In genomic region chr10:77008109-77008561, GRCm38 (mm10) we compare ENCODE assay signal across 8 mouse cellular contexts. TPM values are rescaled to one million over a fixed set of nuclear protein-coding genes. Genes with fewer than 3 reads are reported as not detected.
DNase-seq lines count a peak whose midpoint lies in the region; ATAC-seq and TF ChIP-seq lines count a peak whose summit lies in the region.

No protein-coding gene starts in this region.

- no peak for TF ChIP-seq EP300 in ES-Bruce4 (IDR thresholded peaks at IDR 0.05; ENCODE audit: insufficient read depth, low read depth, low read length)
- no peak for TF ChIP-seq EP300 in heart, adult 2 months (IDR thresholded peaks at IDR 0.05; ENCODE audit: insufficient read depth, low read depth, low read length)

- TF ChIP-seq CTCF in ES-Bruce4 (IDR thresholded peaks at IDR 0.05; ENCODE audit: low read depth, low read length): no peak
- TF ChIP-seq CTCF in kidney, adult 2 months (conservative IDR thresholded peaks at IDR 0.05; ENCODE audit: insufficient read depth, insufficient read length, low read depth, low read length): no peak
- no peak for TF ChIP-seq CTCF in heart, adult 2 months (IDR thresholded peaks at IDR 0.05)

- H3K4me3 ChIP-seq in ES-Bruce4 (ENCODE audit: low read depth, low read length): peak overlapping the region; percentile 13; the same call in 1 of the 2 replicates
- H3K4me3 ChIP-seq in embryonic facial prominence, embryonic 11.5 days (ENCODE audit: low read depth, low read length): no peak overlapping the region
- no peak overlapping the region for H3K4me3 ChIP-seq in kidney, adult 2 months (ENCODE audit: insufficient read depth, low read depth, low read length)
- no peak overlapping the region for H3K4me3 ChIP-seq in limb, embryonic 15.5 days
- no peak overlapping the region for H3K4me3 ChIP-seq in stomach, embryonic 14.5 days (ENCODE audit: low read depth, low read length)
- H3K4me3 ChIP-seq in heart, adult 2 months: no peak overlapping the region

- TF ChIP-seq POLR2A in ES-Bruce4 (IDR thresholded peaks at IDR 0.05; ENCODE audit: insufficient read depth, low read length): no peak
- no peak for TF ChIP-seq POLR2A in kidney, adult 2 months (IDR thresholded peaks at IDR 0.05; ENCODE audit: low read depth, low read length)
- TF ChIP-seq POLR2A in heart, adult 2 months (IDR thresholded peaks at IDR 0.05; ENCODE audit: insufficient read depth, low read depth, low read length): no peak

- intact Hi-C loops in heart, adult 2 months (cut with DNase I): no loop called here

- H3K9me3 ChIP-seq in ES-Bruce4 (replicated peaks; ENCODE audit: control insufficient read depth, insufficient read depth, low read length, poor library complexity, severe bottlenecking): no peaks in the 10 kb centered on the region
- no peaks in the 10 kb centered on the region for H3K9me3 ChIP-seq in embryonic facial prominence, embryonic 11.5 days (replicated peaks; ENCODE audit: control insufficient read depth, low read length)
- no peaks in the 10 kb centered on the region for H3K9me3 ChIP-seq in limb, embryonic 15.5 days
- no peaks in the 10 kb centered on the region for H3K9me3 ChIP-seq in stomach, embryonic 14.5 days (ENCODE audit: control insufficient read depth, low read depth, low read length)

- ATAC-seq in embryonic facial prominence, embryonic 11.5 days (replicated peaks; ENCODE audit: insufficient number of reproducible peaks, low FRiP score, low TSS enrichment, low read depth): 0 out of 2 replicates have a peak, but pooled peaks have one; percentile 29
- no peak for ATAC-seq in limb, embryonic 15.5 days (ENCODE audit: insufficient number of reproducible peaks, low FRiP score, low TSS enrichment, low read depth)
- ATAC-seq in stomach, embryonic 14.5 days (ENCODE audit: insufficient number of reproducible peaks, insufficient read depth, low FRiP score, low read depth): peak; percentile 26; the same call in 1 of the 2 replicates

- H3K36me3 ChIP-seq in ES-Bruce4 (ENCODE audit: control insufficient read depth, insufficient read depth, low read length, poor library complexity, severe bottlenecking): no peaks in the 10 kb centered on the region
- no peaks in the 10 kb centered on the region for H3K36me3 ChIP-seq in embryonic facial prominence, embryonic 11.5 days (replicated peaks; ENCODE audit: control insufficient read depth, insufficient read depth, low read depth, low read length)
- no peaks in the 10 kb centered on the region for H3K36me3 ChIP-seq in kidney, adult 2 months (ENCODE audit: control insufficient read depth, insufficient read depth, low read length)
- no peaks in the 10 kb centered on the region for H3K36me3 ChIP-seq in limb, embryonic 15.5 days
- H3K36me3 ChIP-seq in stomach, embryonic 14.5 days (ENCODE audit: control insufficient read depth, insufficient read depth, low read length): no peaks in the 10 kb centered on the region
- no peaks in the 10 kb centered on the region for H3K36me3 ChIP-seq in heart, adult 2 months (ENCODE audit: control insufficient read depth, insufficient read depth, low read length)

- no peaks in the 10 kb centered on the region for H3K4me1 ChIP-seq in ES-Bruce4 (ENCODE audit: control insufficient read depth, insufficient read depth, low read length)
- 0 out of 2 replicates have a peak, but pooled peaks cover 5% of the 10 kb centered on the region for H3K4me1 ChIP-seq in embryonic facial prominence, embryonic 11.5 days (ENCODE audit: control insufficient read depth, insufficient read depth, low read length)
- peaks cover 31% of the 10 kb centered on the region; the same call in 1 of the 2 replicates for H3K4me1 ChIP-seq in kidney, adult 2 months (ENCODE audit: control insufficient read depth, insufficient read depth, low read length)
- H3K4me1 ChIP-seq in limb, embryonic 15.5 days: peaks cover 19% of the 10 kb centered on the region
- peaks cover 13% of the 10 kb centered on the region; the same call in 1 of the 2 replicates for H3K4me1 ChIP-seq in stomach, embryonic 14.5 days (ENCODE audit: control insufficient read depth, insufficient read depth, low read length)
- no peaks in the 10 kb centered on the region for H3K4me1 ChIP-seq in heart, adult 2 months (ENCODE audit: control insufficient read depth, insufficient read depth, low read length)

- no peaks in the 10 kb centered on the region for H3K79me2 ChIP-seq in heart, adult 2 months (replicated peaks; ENCODE audit: control insufficient read depth, insufficient read depth, low read length)

- H3K27me3 ChIP-seq in ES-Bruce4 (ENCODE audit: control insufficient read depth, insufficient read depth, low read length, poor library complexity, severe bottlenecking): no peaks in the 10 kb centered on the region
- H3K27me3 ChIP-seq in embryonic facial prominence, embryonic 11.5 days (ENCODE audit: control insufficient read depth, insufficient read depth, low read length): no peaks in the 10 kb centered on the region
- H3K27me3 ChIP-seq in kidney, adult 2 months (replicated peaks; ENCODE audit: control insufficient read depth, insufficient read depth, low read length): no peaks in the 10 kb centered on the region
- H3K27me3 ChIP-seq in limb, embryonic 15.5 days: no peaks in the 10 kb centered on the region
- H3K27me3 ChIP-seq in stomach, embryonic 14.5 days (ENCODE audit: control insufficient read depth, insufficient read depth, low read length): no peaks in the 10 kb centered on the region
- H3K27me3 ChIP-seq in heart, adult 2 months (ENCODE audit: control insufficient read depth, insufficient read depth, low read length): no peaks in the 10 kb centered on the region

- WGBS in embryonic facial prominence, embryonic 11.5 days: 17% methylated on average over 9 of the region's 9 CpGs
- WGBS in kidney, adult 2 months: 15% methylated on average over 9 of the region's 9 CpGs
- 15% methylated on average over 9 of the region's 9 CpGs for WGBS in limb, embryonic 15.5 days
- 22% methylated on average over 9 of the region's 9 CpGs for WGBS in stomach, embryonic 14.5 days
- 42% methylated on average over 9 of the region's 9 CpGs for WGBS in heart, adult 2 months

- peak overlapping the region; percentile 12; the same call in 1 of the 2 replicates for H3K9ac ChIP-seq in ES-Bruce4 (ENCODE audit: low read depth, poor library complexity, severe bottlenecking)
- H3K9ac ChIP-seq in embryonic facial prominence, embryonic 11.5 days (replicated peaks; ENCODE audit: low read length): peak overlapping the region; percentile 18; the same call in 1 of the 2 replicates
- H3K9ac ChIP-seq in limb, embryonic 15.5 days: no peak overlapping the region
- no peak overlapping the region for H3K9ac ChIP-seq in stomach, embryonic 14.5 days (replicated peaks; ENCODE audit: low read depth, low read length)
- H3K9ac ChIP-seq in heart, adult 2 months (ENCODE audit: low read depth, low read length): no peak overlapping the region

- H3K27ac ChIP-seq in ES-Bruce4 (ENCODE audit: insufficient read depth, low read length): no peak overlapping the region
- no peak overlapping the region for H3K27ac ChIP-seq in embryonic facial prominence, embryonic 11.5 days (replicated peaks; ENCODE audit: low read depth, low read length)
- H3K27ac ChIP-seq in kidney, adult 2 months (ENCODE audit: insufficient read depth, low read depth, low read length): peak overlapping the region; percentile 92
- H3K27ac ChIP-seq in limb, embryonic 15.5 days: peak overlapping the region; percentile 29; the same call in 1 of the 2 replicates
- H3K27ac ChIP-seq in stomach, embryonic 14.5 days (ENCODE audit: low read length): peak overlapping the region; percentile 29; the same call in 1 of the 2 replicates
- H3K27ac ChIP-seq in heart, adult 2 months: no peak overlapping the region

- peak; percentile 40 for DNase-seq in ZHBTc4 (ENCODE audit: low read depth, low spot score)
- DNase-seq in embryonic facial prominence, embryonic 11.5 days (ENCODE audit: low spot score): peak; percentile 25
- peak; percentile 78 for DNase-seq in kidney, adult 2 months
- DNase-seq in heart, adult 2 months: no peak
- no peak for DNase-seq in heart, adult 18-20 months

- no peak overlapping the region for H3K4me2 ChIP-seq in embryonic facial prominence, embryonic 11.5 days (ENCODE audit: low read depth, low read length)
- H3K4me2 ChIP-seq in limb, embryonic 15.5 days: no peak overlapping the region
- H3K4me2 ChIP-seq in stomach, embryonic 14.5 days (replicated peaks; ENCODE audit: low read depth, low read length): no peak overlapping the region

RNA-seq across cellular contexts. Expression of gene Slc19a1, which starts 23.9 kb away (rescaled TPM):
- 15.8 and 17.4 TPM in 2 replicates for polyA plus RNA-seq in ES-Bruce4 (2011; ENCODE audit: insufficient read depth, insufficient read length, low read depth, missing spikeins)
- 23.5 and 26.2 TPM in 2 replicates for polyA plus RNA-seq in embryonic facial prominence, embryonic 11.5 days (2014; fragmentation: Nextera tagmentation; extraction: Ambion mirVana)
- 245 and 351 TPM in 2 replicates for polyA plus RNA-seq in kidney, adult 2 months (2012; rRNA removed)
- 26.8 and 32.2 TPM in 2 replicates for polyA plus RNA-seq in limb, embryonic 15.5 days (2015; fragmentation: Nextera tagmentation; extraction: Ambion mirVana)
- polyA plus RNA-seq in stomach, embryonic 14.5 days (2014; fragmentation: Nextera tagmentation; extraction: Ambion mirVana): 30.2 and 35.4 TPM in 2 replicates
- total RNA-seq in heart, adult 2 months (2021): 1 to 10 TPM; 4.0 to 5.7 TPM
- polyA plus RNA-seq in heart, adult 2 months (2012; rRNA removed): 14.3 and 17.4 TPM in 2 replicates
- 1 to 10 TPM; 5.4 to 6.7 TPM for total RNA-seq in heart, adult 18-20 months (2021)

RNA-seq across cellular contexts. Expression of gene Pcbp3, which starts 46.4 kb away (rescaled TPM):
- polyA plus RNA-seq in ES-Bruce4 (2011; ENCODE audit: insufficient read depth, insufficient read length, low read depth, missing spikeins): 27.7 and 28.1 TPM in 2 replicates
- 23.8 and 27.8 TPM in 2 replicates for polyA plus RNA-seq in embryonic facial prominence, embryonic 11.5 days (2014; fragmentation: Nextera tagmentation; extraction: Ambion mirVana)
- polyA plus RNA-seq in kidney, adult 2 months (2012; rRNA removed): 19.1 and 23.5 TPM in 2 replicates
- polyA plus RNA-seq in limb, embryonic 15.5 days (2015; fragmentation: Nextera tagmentation; extraction: Ambion mirVana): 19.1 and 19.2 TPM in 2 replicates
- polyA plus RNA-seq in stomach, embryonic 14.5 days (2014; fragmentation: Nextera tagmentation; extraction: Ambion mirVana): 27.3 and 28.2 TPM in 2 replicates
- total RNA-seq in heart, adult 2 months (2021): 1 to 10 TPM; 3.8 TPM
- polyA plus RNA-seq in heart, adult 2 months (2012; rRNA removed): 4.0 and 4.9 TPM in 2 replicates
- 1 to 10 TPM; 2.3 to 2.7 TPM for total RNA-seq in heart, adult 18-20 months (2021)

Comparison
In these comparisons a context has a peak if more than half of its experiments do, and no peak if none do; other contexts are left out.
1. H3K27ac ChIP-seq: peak in kidney, adult 2 months (single experiment), limb, embryonic 15.5 days (single experiment) and stomach, embryonic 14.5 days (single experiment); none in ES-Bruce4 (single experiment), embryonic facial prominence, embryonic 11.5 days (single experiment) and heart, adult 2 months (single experiment).
2. H3K9ac ChIP-seq: peak in ES-Bruce4 (single experiment) and embryonic facial prominence, embryonic 11.5 days (single experiment); none in limb, embryonic 15.5 days (single experiment), stomach, embryonic 14.5 days (single experiment) and heart, adult 2 months (single experiment).
3. DNase-seq: peak in ZHBTc4 (single experiment), embryonic facial prominence, embryonic 11.5 days (single experiment) and kidney, adult 2 months (single experiment); none in heart, adult 2 months (0 of 2) and heart, adult 18-20 months (0 of 2).